Mouse (Mus musculus): ENCODE measurements around the gene B4galnt1. TPM values are rescaled to one million over a fixed set of nuclear protein-coding genes. Genes with fewer than 3 reads are reported as not detected.

Gene B4galnt1
- polyA plus RNA-seq, 1 experiment = 196 TPM

DNA sequence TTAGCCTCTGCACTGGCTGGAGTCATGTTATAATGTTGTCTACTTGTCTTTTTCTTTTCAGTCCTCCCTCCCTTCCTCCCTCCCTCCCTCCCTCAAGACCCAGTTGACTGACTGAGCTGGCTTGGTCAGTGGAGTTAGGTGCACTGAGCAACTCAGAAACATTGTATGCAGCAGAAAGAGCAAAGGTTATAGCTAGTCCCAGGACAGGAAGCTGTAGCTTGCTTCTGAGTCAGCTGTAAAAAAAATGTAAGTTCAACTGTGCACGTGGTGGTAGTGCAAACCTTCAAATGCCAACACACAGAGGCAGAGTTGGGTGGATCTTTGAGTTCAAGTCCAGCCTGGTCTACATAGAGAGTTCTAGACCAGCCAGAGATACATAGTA lies 49.4 kb downstream of the B4galnt1 start:
- Histone ChIP-seq H3K27ac (ENCODE audit: control insufficient read depth, insufficient read depth, low read length) (no peak overlapping the region), H3K4me1 (replicated peaks; ENCODE audit: control insufficient read depth, insufficient read depth, low read length) (peaks cover 13% of the 10 kb centered on the region), H3K4me3 (ENCODE audit: control insufficient read depth, insufficient read depth, low read length) (no peak overlapping the region), H3K36me3 (ENCODE audit: control insufficient read depth, insufficient read depth, low read length) (no peaks in the 10 kb centered on the region), H3K27me3 (ENCODE audit: control insufficient read depth, insufficient read depth, low read length) (no peaks in the 10 kb centered on the region)
- no peak for TF ChIP-seq POLR2A (IDR thresholded peaks at IDR 0.05; ENCODE audit: control insufficient read depth, extremely low read depth, insufficient read depth, low read length, poor library complexity)
- TF ChIP-seq CTCF (IDR thresholded peaks at IDR 0.05; ENCODE audit: borderline replicate concordance, control insufficient read depth, extremely low read depth, insufficient read depth, low read length, poor library complexity) = no peak
- 33% methylated on average over 1 of the region's 1 CpGs for WGBS
- DNase-seq = no peak

DNA sequence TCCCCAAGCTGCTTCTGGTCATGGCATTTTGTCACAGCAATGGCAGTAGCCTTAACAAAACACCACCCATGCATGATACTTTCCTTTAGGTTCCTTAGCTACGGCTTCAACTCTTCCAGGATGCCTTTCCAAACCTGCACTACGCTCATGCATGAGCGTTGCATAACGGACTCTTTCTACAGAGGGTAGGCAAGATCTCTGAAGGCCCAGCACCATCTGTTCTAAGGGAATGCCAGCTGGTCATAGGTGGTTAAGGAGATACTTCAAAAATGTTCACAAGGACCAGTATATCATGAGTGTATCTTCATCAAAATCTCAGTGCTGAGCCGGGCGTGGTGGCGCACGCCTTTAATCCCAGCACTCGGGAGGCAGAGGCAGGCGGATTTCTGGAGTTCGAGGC lies 51.4 kb downstream of the B4galnt1 start:
- 97% methylated on average over 11 of the region's 11 CpGs for WGBS

DNA sequence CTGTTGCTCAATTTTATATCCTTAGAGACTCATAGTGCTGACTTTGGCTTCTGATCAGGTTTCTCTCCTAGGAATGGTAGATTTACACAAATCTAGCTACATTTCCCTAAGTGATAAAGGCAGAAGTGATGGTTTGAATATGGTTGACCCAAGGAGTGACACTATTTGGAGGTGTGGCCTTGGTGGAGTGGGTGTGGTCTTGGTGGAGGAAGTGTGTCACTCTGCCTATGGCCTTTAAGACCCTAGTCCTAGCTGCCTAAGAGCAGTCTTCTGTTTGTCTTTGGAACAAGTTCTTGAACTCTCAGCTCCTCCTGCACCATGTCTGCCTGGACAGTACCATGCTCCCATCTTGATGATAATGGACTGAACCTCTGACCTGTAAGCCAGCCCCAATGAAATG lies 52.2 kb downstream of the B4galnt1 start:
- Histone ChIP-seq H3K27me3 (ENCODE audit: control insufficient read depth, insufficient read depth, low read length) (no peaks in the 10 kb centered on the region), H3K4me3 (ENCODE audit: control insufficient read depth, insufficient read depth, low read length) (no peak overlapping the region), H3K36me3 (ENCODE audit: control insufficient read depth, insufficient read depth, low read length) (no peaks in the 10 kb centered on the region), H3K27ac (ENCODE audit: control insufficient read depth, insufficient read depth, low read length) (no peak overlapping the region), H3K4me1 (replicated peaks; ENCODE audit: control insufficient read depth, insufficient read depth, low read length) (no peaks in the 10 kb centered on the region)
- no peak for DNase-seq
- TF ChIP-seq CTCF (IDR thresholded peaks at IDR 0.05; ENCODE audit: borderline replicate concordance, control insufficient read depth, extremely low read depth, insufficient read depth, low read length, poor library complexity) (no peak), POLR2A (IDR thresholded peaks at IDR 0.05; ENCODE audit: control insufficient read depth, extremely low read depth, insufficient read depth, low read length, poor library complexity) (no peak)

More for the DNA sequence above, 51.4 kb downstream of the B4galnt1 start:
- no peak for DNase-seq
- Histone ChIP-seq H3K36me3 (ENCODE audit: control insufficient read depth, insufficient read depth, low read length) (no peaks in the 10 kb centered on the region), H3K27me3 (ENCODE audit: control insufficient read depth, insufficient read depth, low read length) (no peaks in the 10 kb centered on the region), H3K27ac (ENCODE audit: control insufficient read depth, insufficient read depth, low read length) (no peak overlapping the region), H3K4me1 (replicated peaks; ENCODE audit: control insufficient read depth, insufficient read depth, low read length) (0 out of 2 replicates have a peak, but pooled peaks cover 3% of the 10 kb centered on the region), H3K4me3 (ENCODE audit: control insufficient read depth, insufficient read depth, low read length) (no peak overlapping the region)
- TF ChIP-seq CTCF (IDR thresholded peaks at IDR 0.05; ENCODE audit: borderline replicate concordance, control insufficient read depth, extremely low read depth, insufficient read depth, low read length, poor library complexity) (no peak), POLR2A (IDR thresholded peaks at IDR 0.05; ENCODE audit: control insufficient read depth, extremely low read depth, insufficient read depth, low read length, poor library complexity) (no peak)

DNA sequence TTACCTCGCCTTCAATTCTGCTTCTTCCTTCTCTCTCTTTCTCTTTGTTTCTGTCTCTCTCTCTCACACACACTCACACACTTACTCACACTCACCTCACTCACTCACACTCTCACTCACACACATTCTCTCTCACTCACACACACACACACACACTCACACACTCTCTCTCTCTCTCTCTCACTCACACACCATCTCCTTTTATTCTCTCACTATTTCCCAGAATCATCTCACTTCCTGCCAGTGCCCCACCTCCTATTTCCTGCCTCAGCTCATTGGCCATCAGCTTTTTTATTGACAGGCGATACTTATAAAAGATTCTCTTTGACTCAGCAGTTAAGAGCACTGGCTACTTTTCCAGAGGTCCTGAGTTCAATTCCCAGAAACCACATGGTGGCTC lies 53.3 kb downstream of the B4galnt1 start:
- Histone ChIP-seq H3K36me3 (ENCODE audit: control insufficient read depth, insufficient read depth, low read length) (no peaks in the 10 kb centered on the region), H3K4me1 (replicated peaks; ENCODE audit: control insufficient read depth, insufficient read depth, low read length) (no peaks in the 10 kb centered on the region), H3K4me3 (ENCODE audit: control insufficient read depth, insufficient read depth, low read length) (no peak overlapping the region), H3K27me3 (ENCODE audit: control insufficient read depth, insufficient read depth, low read length) (no peaks in the 10 kb centered on the region), H3K27ac (ENCODE audit: control insufficient read depth, insufficient read depth, low read length) (no peak overlapping the region)
- no peak for DNase-seq
- no peak for TF ChIP-seq CTCF (IDR thresholded peaks at IDR 0.05; ENCODE audit: borderline replicate concordance, control insufficient read depth, extremely low read depth, insufficient read depth, low read length, poor library complexity)
- no peak for TF ChIP-seq POLR2A (IDR thresholded peaks at IDR 0.05; ENCODE audit: control insufficient read depth, extremely low read depth, insufficient read depth, low read length, poor library complexity)
- 93% methylated on average over 2 of the region's 2 CpGs for WGBS

Other genes starting within 250 kb of the B4galnt1 start
- 179 and 182 TPM in 2 replicates for gene Ctdsp2, start 186.5 kb upstream of the B4galnt1 start, polyA plus RNA-seq (2012; rRNA removed)
- 0.97 and 1.3 TPM in 2 replicates for gene Avil, start 164.5 kb upstream of the B4galnt1 start, polyA plus RNA-seq (2012; rRNA removed)
- gene Tsfm, start 134.4 kb upstream of the B4galnt1 start, polyA plus RNA-seq (2012; rRNA removed) = 42.1 and 45.2 TPM in 2 replicates
- 13.7 and 15.7 TPM in 2 replicates for gene Mettl1, start 123.8 kb upstream of the B4galnt1 start, polyA plus RNA-seq (2012; rRNA removed)
- gene Eef1akmt3, start 123.7 kb upstream of the B4galnt1 start, polyA plus RNA-seq (2012; rRNA removed) = 0.08 and 0.13 TPM in 2 replicates
- 0.32 and 0.38 TPM in 2 replicates for gene Cyp27b1, start 117.0 kb upstream of the B4galnt1 start, polyA plus RNA-seq (2012; rRNA removed)
- 4.4 and 5.4 TPM in 2 replicates for gene March9, start 105.0 kb upstream of the B4galnt1 start, polyA plus RNA-seq (2012; rRNA removed)
- gene Cdk4, start 101.7 kb upstream of the B4galnt1 start, polyA plus RNA-seq (2012; rRNA removed) = 375 and 384 TPM in 2 replicates
- gene Tspan31, start 95.0 kb upstream of the B4galnt1 start, polyA plus RNA-seq (2012; rRNA removed) = 39.5 and 45.2 TPM in 2 replicates
- gene Agap2, start 89.9 kb upstream of the B4galnt1 start, polyA plus RNA-seq (2012; rRNA removed) = 123 and 149 TPM in 2 replicates
- gene Os9, start 44.1 kb upstream of the B4galnt1 start, polyA plus RNA-seq (2012; rRNA removed) = 97.0 and 106 TPM in 2 replicates
- 3.6 and 6.4 TPM in 2 replicates for gene Slc26a10, start 15.4 kb downstream of the B4galnt1 start, polyA plus RNA-seq (2012; rRNA removed)
- gene Arhgef25, start 24.9 kb downstream of the B4galnt1 start, polyA plus RNA-seq (2012; rRNA removed) = 4.2 and 5.6 TPM in 2 replicates
- 222 and 263 TPM in 2 replicates for gene Dtx3, start 30.5 kb downstream of the B4galnt1 start, polyA plus RNA-seq (2012; rRNA removed)
- gene Pip4k2c, start 46.4 kb downstream of the B4galnt1 start, polyA plus RNA-seq (2012; rRNA removed) = 34.4 and 36.1 TPM in 2 replicates
- gene Kif5a, start 98.1 kb downstream of the B4galnt1 start, polyA plus RNA-seq (2012; rRNA removed) = 1.2 and 1.5 TPM in 2 replicates
- 168 and 200 TPM in 2 replicates for gene Dctn2, start 101.1 kb downstream of the B4galnt1 start, polyA plus RNA-seq (2012; rRNA removed)
- 124 and 151 TPM in 2 replicates for gene Mbd6, start 123.8 kb downstream of the B4galnt1 start, polyA plus RNA-seq (2012; rRNA removed)
- gene Mars, start 146.6 kb downstream of the B4galnt1 start, polyA plus RNA-seq (2012; rRNA removed) = 65.8 and 77.2 TPM in 2 replicates
- gene Arhgap9, start 156.7 kb downstream of the B4galnt1 start, polyA plus RNA-seq (2012; rRNA removed) = 105 and 111 TPM in 2 replicates
- gene Gli1, start 176.7 kb downstream of the B4galnt1 start, polyA plus RNA-seq (2012; rRNA removed) = 0.61 and 0.77 TPM in 2 replicates
- 0.04 TPM in 1 of 2 replicates, not detected in the other for gene Inhbe, start 189.2 kb downstream of the B4galnt1 start, polyA plus RNA-seq (2012; rRNA removed)
- 0.06 TPM in 1 of 2 replicates, not detected in the other for gene Inhbc, start 205.2 kb downstream of the B4galnt1 start, polyA plus RNA-seq (2012; rRNA removed)
- 135 and 149 TPM in 2 replicates for gene R3hdm2, start 215.1 kb downstream of the B4galnt1 start, polyA plus RNA-seq (2012; rRNA removed)

Data from thymus, adult 2 months (tissue).